Mouse (Mus musculus): ENCODE measurements around the gene Mavs.
"Not testable (repeated sequence)": the region's sequence is repeated elsewhere in the genome, so short reads cannot be mapped to it uniquely, and the experiment has no call there.

Gene Mavs

DNA sequence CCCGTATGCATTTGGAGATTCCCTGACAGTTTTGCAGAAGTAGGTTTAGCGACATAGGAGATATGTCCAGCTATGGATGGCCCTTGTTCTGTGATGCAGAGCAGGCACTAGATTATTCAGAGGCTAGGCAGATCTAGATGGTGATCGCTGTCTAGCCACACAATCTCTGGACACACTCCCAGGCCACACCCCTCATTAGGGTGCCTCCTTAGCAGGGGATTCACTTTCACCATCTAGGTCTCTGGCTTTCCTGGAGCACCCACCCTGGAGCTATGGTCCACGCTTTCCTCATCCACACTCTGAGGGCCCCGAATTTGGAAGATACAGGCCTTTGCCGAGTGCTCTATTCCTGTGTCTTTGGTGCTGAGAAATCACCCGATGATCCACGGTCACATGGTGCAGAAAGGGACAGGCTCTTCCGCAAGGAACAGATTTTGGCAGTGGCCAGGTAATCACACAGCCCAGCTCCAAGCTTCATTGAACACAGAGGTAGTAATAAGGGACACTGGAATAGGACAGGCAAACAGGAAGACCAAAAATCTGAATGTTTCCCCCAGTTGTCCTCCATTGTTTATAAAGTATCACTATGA lies 22.7 kb upstream of the Mavs start:
- DNase-seq (ENCODE audit: low read depth, low spot score) = no peak

DNA sequence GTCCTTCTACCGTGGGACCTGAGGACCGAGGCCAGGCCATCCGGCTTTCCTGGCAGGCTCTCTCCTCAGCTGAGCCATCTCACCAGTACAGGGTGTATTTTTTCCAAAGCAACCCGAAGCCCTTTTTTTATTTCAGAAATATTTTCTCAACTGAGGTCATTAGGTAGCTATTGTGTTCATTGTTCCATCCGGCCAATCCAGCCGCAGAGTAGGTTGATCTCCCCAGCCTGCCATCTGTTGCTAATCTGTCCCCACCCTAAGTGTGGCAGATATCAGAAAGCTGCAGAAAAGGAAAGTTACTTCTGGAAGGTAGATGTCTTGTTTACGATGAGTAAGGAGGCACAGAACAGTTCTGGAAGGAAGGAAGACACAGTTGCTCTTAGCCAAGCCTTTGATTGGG lies 20.1 kb upstream of the Mavs start:
- no peak for DNase-seq (ENCODE audit: low read depth, low spot score)

DNA sequence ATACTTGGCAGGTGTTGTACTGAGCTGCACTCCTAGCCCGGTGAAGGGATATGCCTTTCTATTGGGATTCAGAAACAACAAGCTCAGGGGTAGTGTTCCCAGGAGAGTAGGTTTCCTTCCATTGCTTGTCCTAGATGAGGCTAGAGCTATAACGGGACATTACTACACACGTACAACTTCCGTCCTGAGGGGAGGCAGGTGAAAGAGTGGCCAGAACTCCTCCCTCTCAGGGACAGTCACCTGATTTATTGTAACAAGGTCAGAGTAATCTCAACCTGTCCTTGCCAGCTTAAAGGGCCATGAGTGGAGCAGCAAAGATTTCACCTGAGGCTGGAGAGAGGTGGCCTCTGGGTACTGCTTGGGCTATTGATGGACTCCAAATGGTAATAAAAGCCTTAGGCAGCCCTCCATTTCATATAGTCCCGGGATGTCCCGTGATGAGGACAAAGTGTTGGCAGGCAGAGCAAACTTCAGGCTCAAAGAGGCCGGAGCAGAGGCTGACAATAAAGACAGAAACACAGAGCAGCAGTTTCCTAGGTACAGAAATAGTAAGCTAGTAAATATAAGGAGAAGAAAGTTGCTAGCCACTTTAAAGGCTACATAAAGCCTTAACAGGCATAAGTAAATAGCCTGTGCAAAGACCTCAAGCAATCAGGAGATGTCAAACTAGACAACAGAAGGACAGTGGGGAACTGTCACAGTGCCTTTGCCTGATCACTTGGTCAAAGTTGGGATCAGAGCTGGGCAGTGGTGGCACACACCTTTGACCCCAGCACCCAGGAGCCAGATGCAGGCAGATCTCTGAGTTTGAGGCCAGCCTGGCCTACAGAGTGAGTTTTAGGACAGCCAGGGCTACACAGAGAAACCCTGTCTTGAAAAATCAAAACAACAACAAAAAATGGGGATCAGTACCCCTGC lies 17.7 kb upstream of the Mavs start:
- DNase-seq (ENCODE audit: low read depth, low spot score) = no peak

DNA sequence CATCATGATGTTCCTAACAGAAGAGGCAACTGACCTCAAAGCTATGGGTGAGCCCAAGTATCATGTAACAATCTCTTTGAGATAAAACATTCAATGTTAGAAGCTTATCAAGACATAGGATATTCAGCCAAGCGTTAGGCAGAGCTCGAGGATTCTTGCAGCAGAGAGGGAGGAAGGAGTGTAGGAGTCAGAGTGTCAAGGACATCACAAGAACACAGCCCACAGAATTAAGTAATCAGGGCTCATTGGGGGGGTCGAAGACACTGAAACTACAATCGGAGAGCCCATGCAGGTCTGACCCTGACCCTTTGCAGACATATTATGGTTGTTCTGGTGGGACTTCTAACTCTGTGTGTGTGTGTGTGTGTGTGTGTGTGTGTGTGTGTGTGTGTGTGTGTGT lies 13.8 kb upstream of the Mavs start:
- no peak for DNase-seq (ENCODE audit: low read depth, low spot score)

DNA sequence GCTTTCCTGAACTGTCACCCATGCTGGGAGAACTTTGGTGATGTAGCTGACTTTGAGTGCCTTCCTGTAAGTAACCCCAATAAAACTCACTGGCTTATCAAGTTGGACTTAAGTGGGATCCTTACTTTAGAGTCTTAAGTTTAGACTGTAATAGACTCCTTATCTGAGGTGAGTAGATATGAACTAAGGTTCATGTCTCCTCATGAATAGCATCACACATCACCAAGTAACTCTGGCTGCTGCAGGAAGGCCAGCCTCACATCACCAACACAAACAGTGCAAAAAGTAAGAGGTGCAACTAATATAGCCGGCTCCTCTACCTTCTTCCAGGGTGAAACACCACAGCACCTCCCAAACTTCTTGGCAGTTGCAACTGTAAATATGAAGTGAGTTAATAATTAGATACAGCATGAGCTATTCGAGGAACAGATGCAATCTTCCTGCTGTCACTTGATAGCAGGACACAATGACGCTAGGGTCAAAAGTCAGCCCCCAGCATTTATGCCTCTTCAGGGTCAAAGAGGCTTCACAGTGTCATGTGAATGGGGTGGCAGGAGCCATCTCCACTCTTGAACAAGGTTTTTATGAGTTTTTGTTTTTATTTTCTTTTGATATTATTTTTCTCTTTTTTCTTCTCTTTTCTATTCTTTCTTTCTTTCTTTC lies 11.9 kb upstream of the Mavs start:
- no peak for DNase-seq (ENCODE audit: low read depth, low spot score)

DNA sequence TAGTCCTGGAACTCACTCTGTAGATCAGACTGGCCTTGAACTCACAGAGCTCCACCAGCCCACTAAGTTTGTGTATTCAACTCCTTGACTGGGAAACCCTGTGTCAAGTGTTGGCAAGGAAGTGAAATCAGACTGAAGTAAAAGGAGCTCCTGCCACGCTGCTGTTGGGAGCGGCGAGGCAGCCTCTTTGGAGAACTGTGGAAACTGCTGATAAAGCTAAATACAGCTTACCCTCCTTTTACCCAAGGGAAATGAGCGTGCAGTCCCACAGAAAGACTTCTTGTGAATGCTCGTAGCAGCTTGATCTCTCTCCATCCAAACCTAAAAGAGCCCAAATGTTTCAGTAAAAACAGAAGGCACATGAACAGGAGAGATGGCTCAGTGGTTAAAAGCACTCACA lies 11.3 kb upstream of the Mavs start:
- no peak for DNase-seq (ENCODE audit: low read depth, low spot score)

DNA sequence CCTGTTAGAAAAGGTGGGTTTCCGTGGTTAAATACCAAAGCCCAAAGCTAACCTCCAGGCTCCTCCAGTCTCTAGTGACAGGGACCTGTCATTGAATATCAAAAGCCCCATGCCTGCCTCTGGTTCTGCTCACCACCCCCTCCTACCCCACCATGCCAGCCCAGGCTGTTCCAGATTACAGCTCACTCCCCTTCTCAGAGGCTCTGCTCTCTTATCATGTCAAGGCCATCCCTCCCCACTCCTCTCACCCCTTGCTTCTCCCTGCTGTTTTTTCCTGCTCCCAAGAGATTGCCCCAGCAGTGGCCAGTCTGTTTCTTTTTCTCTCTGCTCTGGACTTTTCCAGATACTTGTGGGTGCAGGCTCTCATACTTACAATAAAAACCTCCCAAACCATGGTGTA lies 10.3 kb upstream of the Mavs start:
- no peak for DNase-seq (ENCODE audit: low read depth, low spot score)

DNA sequence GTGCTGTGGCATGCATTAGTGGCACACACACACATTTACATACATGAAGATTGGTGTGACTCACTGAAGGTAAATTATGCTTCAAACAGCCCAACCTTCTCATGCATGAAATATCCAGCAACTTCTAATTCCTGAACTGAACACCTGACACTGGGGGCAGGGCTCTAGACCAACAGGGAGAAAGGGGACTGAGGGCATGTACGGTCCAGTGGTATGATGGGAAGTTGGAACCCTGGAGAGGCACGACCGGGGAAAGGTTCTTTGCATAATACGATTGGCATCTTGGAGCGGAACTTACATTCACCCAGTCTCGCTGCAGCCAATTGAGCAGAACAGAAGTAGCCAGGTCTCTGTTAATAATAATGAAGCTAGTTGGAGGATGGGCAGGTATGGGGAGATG lies 8.7 kb upstream of the Mavs start:
- DNase-seq (ENCODE audit: low read depth, low spot score) = no peak

DNA sequence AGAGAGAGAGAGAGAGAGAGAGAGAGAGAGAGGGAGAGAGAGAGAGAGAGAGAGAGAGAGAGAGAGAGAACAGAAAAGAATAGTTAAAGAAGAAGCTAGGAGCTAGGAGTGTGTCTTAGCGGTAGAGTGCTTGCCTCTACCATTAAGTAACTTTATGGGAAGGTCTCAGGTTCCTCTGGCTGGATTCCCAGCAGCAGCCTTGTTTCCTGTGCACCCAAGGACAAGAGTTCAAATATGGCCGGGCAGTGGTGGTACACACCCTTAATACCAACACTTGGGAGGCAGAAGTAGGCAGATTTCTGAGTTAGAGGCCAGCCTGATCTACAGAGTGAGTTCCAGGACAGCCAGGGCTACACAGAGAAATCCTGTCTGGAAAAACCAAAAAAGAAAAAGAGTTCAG lies 7.2 kb upstream of the Mavs start:
- DNase-seq (ENCODE audit: low read depth, low spot score) = not testable (repeated sequence)

DNA sequence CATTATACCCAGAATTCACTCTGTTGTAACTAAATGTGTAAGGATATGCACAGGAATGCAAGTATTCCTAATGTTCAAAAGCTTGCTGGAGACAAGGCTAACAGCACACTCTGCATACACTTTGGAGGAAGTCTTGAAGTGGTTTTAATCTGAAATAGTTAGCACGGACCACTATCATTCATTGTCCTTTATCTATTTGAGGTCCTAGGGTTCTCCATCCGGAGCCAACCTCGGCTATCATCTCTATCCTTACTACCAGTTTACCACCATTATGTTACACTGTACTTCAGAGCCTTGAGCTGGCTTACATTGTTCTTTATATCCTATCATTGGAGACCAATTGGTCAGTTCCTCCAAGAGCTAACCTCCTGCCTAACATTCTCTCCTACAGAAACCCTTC lies 6.6 kb upstream of the Mavs start:
- no peak for DNase-seq (ENCODE audit: low read depth, low spot score)

DNA sequence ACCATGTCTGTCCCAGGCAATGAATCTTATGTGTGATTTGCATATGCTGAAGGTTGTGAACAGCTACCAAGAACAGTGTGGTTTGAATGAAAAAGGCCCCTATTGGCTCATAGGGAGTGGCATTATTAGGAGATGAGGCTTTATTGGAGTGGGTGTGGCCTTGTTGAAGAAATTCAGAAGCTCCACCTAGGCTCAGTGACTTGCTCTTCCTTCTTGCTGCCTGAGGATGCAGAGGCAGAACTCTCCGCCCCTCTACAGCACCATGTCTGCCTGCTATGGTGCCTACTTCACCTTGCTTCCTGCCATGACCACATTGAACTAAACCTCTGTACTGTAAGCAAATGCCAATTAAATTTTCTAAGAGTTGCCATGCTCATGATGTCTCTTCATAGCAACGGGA lies 1.3 kb upstream of the Mavs start:
- peak; percentile 43 for DNase-seq (ENCODE audit: low read depth, low spot score)

DNA sequence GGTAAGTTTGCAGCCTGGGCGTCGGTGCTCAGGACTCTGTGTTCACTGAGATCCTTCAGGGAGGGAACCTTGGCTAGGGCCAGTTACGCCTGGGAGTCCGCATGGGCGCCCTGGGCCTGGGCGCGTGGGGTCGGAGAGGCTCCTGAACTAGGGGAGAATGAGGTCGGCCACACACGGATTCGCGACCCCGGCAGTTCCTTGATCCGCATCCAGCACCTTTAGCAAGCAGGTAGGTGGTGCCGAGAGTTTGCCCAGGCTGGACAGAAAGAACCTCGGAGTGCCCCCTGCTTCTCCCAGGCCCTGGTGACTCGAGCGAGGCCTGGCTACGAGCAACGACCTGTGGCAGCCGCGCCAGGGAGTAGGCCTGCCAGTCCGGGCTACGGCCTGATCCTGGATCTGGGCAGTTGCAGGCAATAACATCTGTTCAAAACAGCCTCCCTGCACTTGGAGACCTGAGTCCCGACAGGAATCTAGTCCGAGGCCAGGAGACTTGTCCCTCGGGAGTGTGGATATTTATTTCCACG lies 326 bp downstream of the Mavs start:
- no peak for DNase-seq (ENCODE audit: low read depth, low spot score)

DNA sequence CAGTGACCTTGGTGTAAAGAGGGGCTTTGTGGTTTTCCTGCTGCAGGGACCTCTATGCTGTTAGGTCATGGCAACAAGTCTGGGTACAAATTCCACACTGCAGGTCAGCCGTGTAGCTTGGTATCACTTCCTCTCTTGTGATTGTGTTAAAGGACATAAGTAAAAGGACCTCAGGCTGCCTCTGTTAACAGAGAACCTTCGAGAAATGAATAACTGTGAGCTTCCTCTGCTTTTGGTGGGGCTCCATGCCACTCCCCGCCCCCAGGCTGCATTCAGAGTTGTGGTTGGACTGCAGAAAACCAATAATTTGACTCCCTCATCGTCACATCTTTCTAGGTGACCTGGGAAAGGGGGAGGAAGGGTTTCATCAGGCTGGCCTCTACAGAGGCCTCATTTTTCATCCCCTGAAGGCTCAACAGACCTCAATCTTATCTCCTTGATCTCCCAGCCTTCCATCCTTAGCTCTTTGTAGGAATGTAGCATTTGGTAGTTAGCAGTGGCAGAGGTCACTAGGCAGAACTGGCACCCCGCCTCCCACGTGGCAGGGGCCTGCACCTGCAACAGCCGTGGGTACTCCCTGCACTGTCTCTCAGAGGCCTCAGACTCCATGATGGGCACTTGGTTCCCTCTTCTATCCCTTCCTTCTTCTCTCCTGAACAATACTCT lies 1.2 kb downstream of the Mavs start:
- no peak for DNase-seq (ENCODE audit: low read depth, low spot score)

DNA sequence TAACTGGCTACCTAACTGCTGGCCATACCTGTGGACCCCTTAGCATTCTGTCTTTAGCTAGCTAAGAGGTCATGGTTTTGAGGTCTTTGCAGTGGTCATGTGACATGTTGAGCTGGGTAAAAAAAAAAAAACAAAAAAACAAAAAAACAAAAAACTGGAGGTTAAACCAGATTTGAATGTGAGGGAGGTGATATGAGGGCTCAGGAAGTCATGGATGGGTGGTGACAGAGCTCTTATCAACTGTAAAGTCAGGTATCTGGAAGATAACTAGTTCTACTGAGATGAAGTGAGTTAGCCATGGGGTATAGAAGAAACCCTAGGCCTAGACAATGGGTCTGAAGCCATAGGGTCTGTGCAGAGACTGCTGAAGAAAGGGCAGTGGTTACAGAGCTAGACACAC lies 8.3 kb downstream of the Mavs start:
- no peak for DNase-seq (ENCODE audit: low read depth, low spot score)

DNA sequence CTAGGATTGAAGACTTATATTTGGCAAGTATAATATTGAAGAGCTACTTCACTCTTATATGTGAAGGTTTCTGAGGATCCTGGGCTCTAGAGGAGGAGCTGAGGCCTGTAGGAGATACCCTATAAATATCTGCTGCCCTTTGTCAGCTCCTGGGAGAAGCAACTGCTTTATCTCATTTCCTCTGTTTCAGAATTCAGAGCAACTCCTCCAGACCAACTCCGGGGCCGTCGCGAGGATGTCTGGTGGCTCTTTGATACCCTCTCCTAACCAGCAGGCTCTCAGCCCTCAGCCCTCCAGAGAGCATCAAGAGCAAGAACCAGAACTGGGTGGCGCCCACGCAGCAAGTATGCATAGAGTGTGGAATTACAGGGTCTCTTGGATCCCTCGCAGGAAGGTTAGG lies 9.1 kb downstream of the Mavs start:
- no peak for DNase-seq (ENCODE audit: low read depth, low spot score)

DNA sequence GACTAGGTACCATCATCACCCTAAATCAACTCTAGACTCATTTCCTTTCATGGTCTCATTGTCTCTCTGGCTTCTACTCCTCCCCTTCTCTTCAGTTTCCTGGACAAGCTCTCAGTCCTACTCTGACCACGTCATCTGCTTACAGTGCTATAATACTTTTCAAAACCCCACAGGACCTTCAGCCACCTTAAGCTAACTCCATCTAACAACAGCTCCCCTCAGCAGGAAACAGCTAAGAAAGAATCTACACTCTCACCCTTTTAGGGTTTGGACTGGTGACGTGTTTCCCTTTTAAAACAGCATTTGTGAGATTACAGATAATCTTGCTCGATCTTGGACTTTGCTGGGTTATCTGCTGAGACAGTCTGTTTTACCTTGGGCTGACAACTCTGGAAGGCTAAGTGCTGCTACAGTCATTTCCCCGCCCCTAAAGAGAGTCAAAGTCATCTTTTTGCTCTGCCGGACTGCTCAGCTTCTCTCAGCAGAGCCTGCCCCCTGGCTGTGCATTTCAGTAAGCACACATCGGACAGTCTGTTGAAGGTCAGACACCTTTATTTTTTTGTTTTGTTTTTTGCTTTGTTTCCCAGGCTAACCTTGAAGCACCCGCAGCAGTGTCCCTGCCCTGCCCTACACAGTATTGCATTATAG lies 19.9 kb downstream of the Mavs start:
- peak; percentile 72 for DNase-seq (ENCODE audit: low read depth, low spot score)

DNA sequence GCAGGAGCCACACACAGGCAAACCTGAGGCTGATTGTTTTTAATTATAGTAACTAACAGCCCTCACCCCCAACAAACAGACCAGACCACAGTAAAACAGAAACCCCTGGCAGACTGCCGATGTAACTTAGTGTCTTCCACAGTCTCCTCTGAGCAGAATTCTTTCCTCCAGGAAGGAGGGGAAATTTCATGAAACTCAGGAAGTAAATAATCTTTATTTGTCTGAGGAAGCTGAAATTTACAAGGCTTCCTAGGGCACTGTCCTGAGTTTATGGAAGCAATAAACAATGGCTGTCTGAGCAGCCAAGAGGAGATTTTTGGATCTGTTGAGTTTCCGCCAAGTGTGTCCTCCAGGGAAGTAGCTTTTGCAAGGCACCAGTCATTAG lies 20.5 kb downstream of the Mavs start:
- no peak for DNase-seq (ENCODE audit: low read depth, low spot score)

DNA sequence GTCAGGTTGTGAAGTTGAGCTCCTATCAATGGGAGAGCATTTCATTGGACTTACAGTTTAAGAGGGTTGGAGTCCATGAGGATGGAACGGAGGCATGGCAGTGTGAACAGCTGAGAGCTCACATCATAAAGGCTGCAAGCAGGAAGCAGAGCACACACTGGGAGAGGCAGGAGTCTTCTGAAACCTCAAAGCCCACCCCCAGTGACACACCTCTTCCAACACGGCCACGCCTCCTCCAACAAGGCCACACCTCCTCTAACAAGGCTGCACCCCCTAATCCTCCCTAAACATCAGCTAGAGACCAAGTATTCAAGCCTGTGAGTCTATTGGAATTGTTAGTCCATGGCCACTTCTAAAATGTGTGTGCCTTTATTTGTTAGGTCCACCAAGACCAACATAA lies 21.9 kb downstream of the Mavs start:
- DNase-seq (ENCODE audit: low read depth, low spot score) = no peak

DNA sequence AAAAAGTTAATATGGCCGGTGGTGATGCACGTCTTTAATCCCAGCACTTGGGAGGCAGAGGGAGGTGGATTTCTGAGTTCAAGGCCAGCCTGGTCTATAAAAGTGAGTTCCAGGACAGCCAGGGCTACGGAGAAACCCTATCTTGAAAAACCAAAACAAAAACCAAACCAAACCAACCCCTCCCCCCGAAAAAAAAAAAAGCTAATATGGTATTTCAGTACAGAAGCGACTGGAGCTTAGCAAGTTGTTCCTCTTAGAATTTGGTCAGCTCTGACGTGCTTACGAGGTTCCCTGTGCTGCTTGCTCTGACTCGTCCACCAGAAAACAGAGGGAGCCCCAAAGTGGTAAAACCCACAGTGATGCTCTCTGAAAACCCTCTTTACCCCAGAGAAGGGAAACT lies 24.8 kb downstream of the Mavs start:
- DNase-seq (ENCODE audit: low read depth, low spot score) = no peak

DNA sequence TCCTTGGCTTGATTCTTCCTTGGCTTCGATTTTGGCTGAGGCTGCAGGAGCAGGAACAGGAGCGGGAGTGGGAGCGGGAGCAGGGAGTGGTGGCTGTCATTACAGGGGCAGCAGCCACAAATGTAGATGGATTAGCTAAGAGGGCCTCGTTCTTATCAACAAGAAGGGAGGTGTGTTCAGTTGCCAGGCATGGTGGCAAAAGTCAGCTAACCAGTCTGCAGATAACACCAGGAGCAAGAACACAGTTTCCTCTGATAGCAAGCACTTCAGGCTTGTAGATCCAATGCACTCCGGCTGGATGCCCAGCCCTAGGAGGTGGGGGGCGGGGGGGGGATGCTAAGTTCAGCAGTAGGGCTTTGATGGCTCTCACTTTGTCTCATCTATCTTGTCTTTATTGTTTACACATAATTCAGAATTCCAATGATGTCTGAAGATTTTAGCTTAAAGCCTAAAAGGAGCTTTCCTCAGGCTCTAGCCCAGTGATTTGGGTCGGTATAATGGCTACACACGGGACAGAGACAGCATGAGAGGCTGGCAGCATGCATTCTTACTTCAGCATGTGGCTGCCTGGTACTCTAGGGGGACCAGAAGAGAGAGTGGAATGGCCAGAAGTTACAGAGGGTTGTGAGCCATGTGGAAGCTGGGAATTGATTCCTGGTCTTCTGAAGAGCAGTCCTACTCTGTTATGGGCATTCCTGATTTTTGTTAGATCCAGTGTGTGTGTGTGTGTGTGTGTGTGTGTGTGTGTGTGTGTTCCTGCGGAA lies 26.9 kb downstream of the Mavs start:
- DNase-seq (ENCODE audit: low read depth, low spot score) = no peak
